Mouse (Mus musculus): ENCODE data around the gene Phb2.

DNA sequence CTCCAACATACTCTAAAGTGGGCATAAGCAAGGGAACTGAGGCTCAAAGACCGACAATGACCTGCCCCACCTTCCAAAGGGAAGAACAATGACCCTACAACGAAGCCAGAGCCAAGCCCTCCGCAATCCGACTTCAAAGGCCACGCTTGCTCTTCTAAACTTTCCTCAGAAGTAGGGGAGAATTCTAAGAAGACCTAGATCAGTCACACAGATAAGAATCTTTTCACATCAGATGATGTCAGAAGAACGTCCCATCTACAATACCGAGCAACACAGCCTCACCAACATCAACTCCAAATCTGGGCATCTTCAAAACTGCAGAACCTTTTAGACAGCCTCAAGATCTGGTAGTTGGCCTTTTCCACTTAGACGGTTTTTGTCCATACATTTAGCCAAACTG is 38.3 kb downstream of the Phb2 start:
- TF ChIP-seq POLR2A (IDR thresholded peaks at IDR 0.05; ENCODE audit: borderline replicate concordance, insufficient read depth, low read length) (no peak), CTCF (IDR thresholded peaks at IDR 0.05; ENCODE audit: borderline replicate concordance, insufficient read depth, low read depth, low read length) (no peak)

Measured in cerebellum, adult 2 months (tissue).